Mouse (Mus musculus) G1E (cell line): ENCODE measurements around the gene Pard3.

Source experiments
- CTCF ChIP-seq: IDR thresholded peaks from 2 replicates; pipeline ENCODE4 v1.5.1; 2012; ENCODE audit warnings: low read depth, low read length, inconsistent platforms, mixed read lengths
- GATA1 ChIP-seq: IDR thresholded peaks from 2 replicates; pipeline ENCODE4 v1.6.1; 2012; ENCODE audit warnings: borderline replicate concordance, low read length, inconsistent platforms, mixed read lengths
- GATA2 ChIP-seq: IDR thresholded peaks from 2 replicates; pipeline ENCODE4 v1.6.1; 2012; ENCODE audit warnings: low read depth, low read length, inconsistent platforms, borderline replicate concordance
- POLR2AphosphoS5 ChIP-seq: IDR thresholded peaks from 2 replicates; pipeline ENCODE4 v1.6.1; 2012; ENCODE audit warnings: low read depth, low read length, inconsistent platforms; ENCODE audit not compliant: insufficient replicate concordance

DNA sequence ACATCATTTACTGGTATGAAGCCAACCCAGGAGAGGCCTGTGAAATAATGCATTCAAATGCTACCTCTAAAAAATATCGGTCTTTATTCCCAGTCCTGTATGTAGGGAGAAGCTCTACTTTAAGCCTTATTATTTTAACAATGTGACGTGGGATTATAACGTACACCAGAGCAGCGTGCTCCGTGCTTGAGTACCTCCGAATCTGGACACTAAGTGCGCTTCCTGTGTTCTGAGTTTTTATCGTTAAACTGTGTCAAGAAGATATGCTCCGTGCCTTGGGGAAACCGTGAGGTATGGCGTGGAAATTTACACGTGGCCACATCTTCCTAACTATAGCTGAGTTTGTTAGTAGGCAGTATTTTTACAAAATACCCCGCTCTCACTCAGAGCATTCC is 436.0 kb downstream of the Pard3 start:
- TF ChIP-seq CTCF, result no peak
- no peak for TF ChIP-seq GATA1
- TF ChIP-seq POLR2AphosphoS5, result no peak
- TF ChIP-seq GATA2, result no peak
